Mouse (Mus musculus) liver, embryonic 14.5 days (tissue): Measurements from ENCODE around the gene Fcrla.

ENCODE experiments used
- CTCF ChIP-seq: IDR thresholded peaks from 2 replicates; pipeline ENCODE4 v1.5.1; 2016; ENCODE audit warnings: antibody characterized with exemption, low read depth, control low read depth
- EP300 ChIP-seq: IDR thresholded peaks from 2 replicates; pipeline ENCODE4 v1.6.1; 2016; ENCODE audit warnings: antibody characterized with exemption, low read depth

GRCm38 (mm10) chr1:170953192-170953591 lies 25.8 kb upstream of the Fcrla start:
- TF ChIP-seq CTCF (no peak), EP300 (no peak)
